8 mouse cellular contexts compared by ENCODE assay signal in the genomic region with DNA sequence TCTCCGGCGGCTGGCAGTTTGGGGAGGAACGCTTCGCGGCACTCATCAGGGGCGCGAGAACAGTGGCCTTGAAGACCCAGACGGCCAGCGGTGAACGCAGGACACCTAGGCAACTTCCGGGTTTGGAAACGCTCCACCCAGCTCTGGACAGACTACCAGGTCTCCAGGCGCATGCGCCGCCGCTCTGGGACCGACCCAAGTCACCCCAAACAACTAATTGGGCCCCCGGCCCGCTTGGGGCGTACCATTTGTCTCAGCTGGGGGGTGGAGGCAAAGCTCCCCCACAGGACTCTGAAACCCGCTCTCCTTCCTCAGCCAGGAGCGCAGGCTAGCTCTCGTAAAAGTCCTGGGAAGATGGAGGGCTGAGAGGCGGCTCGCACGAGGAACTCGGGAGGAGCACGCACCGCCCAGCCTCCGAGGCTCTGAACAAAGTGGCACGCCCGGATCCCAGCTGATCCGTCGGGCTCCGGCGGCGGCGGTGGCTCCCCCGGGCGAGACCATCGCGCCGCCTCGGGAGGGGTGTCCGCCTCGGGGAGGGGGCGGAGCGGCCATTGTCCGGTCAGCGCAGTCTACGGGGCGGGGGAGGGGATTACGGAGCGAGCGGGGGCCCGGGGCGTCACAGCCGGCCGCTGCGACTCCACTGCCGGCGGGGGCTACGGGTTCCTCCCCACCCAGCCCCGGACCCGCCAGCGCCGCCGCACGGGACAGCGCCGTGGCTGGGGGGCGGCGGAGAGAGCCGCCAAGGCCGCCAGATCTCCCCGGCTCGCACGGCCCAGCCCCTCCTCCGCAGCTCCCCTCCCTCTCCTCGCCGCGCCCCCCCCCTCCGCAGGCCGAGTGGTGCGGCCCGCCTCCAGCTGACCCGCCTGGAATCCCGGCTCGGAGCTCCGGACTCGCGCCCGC. TPM values are rescaled to one million over a fixed set of nuclear protein-coding genes. Genes with fewer than 3 reads are reported as not detected.
A peak's percentile ranks its signal among the peaks of the same experiment; 100 is the strongest.
DNase-seq lines count a peak whose midpoint lies in the region; ATAC-seq lines count a peak whose summit lies in the region.

A gene (plus strand): TSS at position 531 of the 900 bp plus-strand sequence.

- ATAC-seq in hindbrain, embryonic 14.5 days (ENCODE audit: low FRiP score) = peak; percentile 93

- no peaks in the 10 kb centered on the region for H3K36me3 ChIP-seq in hindbrain, embryonic 14.5 days (replicated peaks; ENCODE audit: control insufficient read depth, insufficient read depth)

- no peaks in the 10 kb centered on the region for H3K9me3 ChIP-seq in hindbrain, embryonic 14.5 days (ENCODE audit: control insufficient read depth, low read length)

- peak within 1 kb of the TSS; percentile 98 for H3K27ac ChIP-seq in hindbrain, embryonic 14.5 days

- H3K4me2 ChIP-seq in hindbrain, embryonic 14.5 days (replicated peaks) = peak within 1 kb of the TSS; percentile 81

- WGBS in hindbrain, embryonic 14.5 days = under 1% methylated on average over 46 of the region's 93 CpGs

- H3K4me3 ChIP-seq in hindbrain, embryonic 14.5 days (replicated peaks; ENCODE audit: low read length) = peak within 1 kb of the TSS; percentile 96

- H3K27me3 ChIP-seq in hindbrain, embryonic 14.5 days (ENCODE audit: control insufficient read depth, insufficient read depth, low read length) = no peaks in the 10 kb centered on the region

- peak; percentile 96 for DNase-seq in R1 (ENCODE audit: low read depth, low spot score)
- peak; percentile 97 for DNase-seq in cerebellum, postnatal 25 days
- DNase-seq in frontal cortex, postnatal 25 days (ENCODE audit: low spot score in 2 of 2) = peak; percentile 84 to 87
- peak; percentile 92 for DNase-seq in hindbrain, embryonic 14.5 days (ENCODE audit: low spot score)
- DNase-seq in layer of hippocampus, postnatal 36 days = peak; percentile 92 to 93
- DNase-seq in lung, postnatal 36 days = peak; percentile 97
- peak; percentile 98 for DNase-seq in retina, postnatal 1 day
- peak; percentile 92 to 93 for DNase-seq in urinary bladder, adult 18-20 months (ENCODE audit: low spot score in 2 of 2)

- H3K9ac ChIP-seq in hindbrain, embryonic 14.5 days = peak within 1 kb of the TSS; percentile 98

- H3K4me1 ChIP-seq in hindbrain, embryonic 14.5 days (replicated peaks; ENCODE audit: control insufficient read depth, insufficient read depth, low read length) = peaks cover 39% of the 10 kb centered on the region

RNA-seq across cellular contexts. Expression of the gene that starts here (rescaled TPM):
- 40.4 and 43.2 TPM in 2 replicates for polyA plus RNA-seq in hindbrain, embryonic 14.5 days (2014; fragmentation: Nextera tagmentation; extraction: Ambion mirVana)
- 100 to 1,000 TPM; 113 to 117 TPM for total RNA-seq in layer of hippocampus, postnatal 36 days (2021)

Comparison
In these comparisons a context has a peak if more than half of its experiments do, and no peak if none do; other contexts are left out.
1. Peak in every context shown above with its lines: DNase-seq, ATAC-seq, H3K4me3 ChIP-seq and H3K27ac ChIP-seq.